Mouse (Mus musculus) kidney, adult 2 months (tissue): ENCODE measurements around the gene Fyb2.

Source experiments
- CTCF ChIP-seq: fragments of 200-500 bp; conservative IDR thresholded peaks from 2 replicates; pipeline ENCODE4 v1.5.1; 2011; ENCODE audit warnings: low read depth, mild to moderate bottlenecking, control low read depth, low read length, moderate library complexity, mixed read lengths; ENCODE audit not compliant: insufficient read depth, insufficient read length
- POLR2A ChIP-seq: fragments of 200-500 bp; IDR thresholded peaks from one replicate; pipeline ENCODE4 v1.6.1; 2011; ENCODE audit warnings: low read depth, low read length, control low read depth

DNA sequence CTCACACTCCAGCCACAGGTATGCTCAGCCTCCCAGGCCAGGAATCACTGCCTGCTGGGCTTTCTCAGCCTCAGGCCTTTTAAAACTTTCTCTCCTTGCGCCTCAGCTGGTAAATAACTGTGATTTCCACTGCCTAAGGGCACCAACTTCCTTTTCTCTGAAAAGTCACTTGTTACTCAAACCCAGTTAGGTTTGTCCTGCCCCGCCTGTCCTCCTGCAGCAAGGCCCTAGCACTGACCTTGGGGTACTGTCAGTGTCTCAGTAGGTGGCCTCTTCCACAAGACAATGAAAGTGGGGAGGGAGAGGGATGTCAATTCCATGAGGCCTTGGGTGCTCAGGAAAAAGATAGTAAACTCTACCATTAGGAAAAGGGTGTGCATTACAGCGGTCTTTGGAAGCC lies 22.2 kb downstream of the Fyb2 start:
- TF ChIP-seq POLR2A (no peak), CTCF (no peak)
